Mouse (Mus musculus) spleen, adult 2 months (tissue): ENCODE data around the gene Ptgir.

ENCODE experiments used
- CTCF ChIP-seq: fragments of 200-500 bp; IDR thresholded peaks from 2 replicates; pipeline ENCODE4 v1.5.1; 2011; ENCODE audit warnings: mild to moderate bottlenecking, inconsistent platforms; ENCODE audit not compliant: insufficient read depth, insufficient read length, insufficient replicate concordance; ENCODE audit errors: extremely low read depth
- POLR2A ChIP-seq: fragments of 200-500 bp; IDR thresholded peaks from 2 replicates; pipeline ENCODE4 v1.6.1; 2011; ENCODE audit warnings: low read depth, low read length, inconsistent platforms

- peak; percentile 36; the same call in 1 of the 2 replicates for TF ChIP-seq POLR2A
- no peak for TF ChIP-seq CTCF
Measured at GRCm38 (mm10) chr7:16924037-16924834, 17.9 kb downstream of the Ptgir start, which contains the start of gene Calm3.
